Mouse (Mus musculus): ENCODE results near the gene Ssh1.
A peak's percentile ranks its signal among the peaks of the same experiment; 100 is the strongest.

The Ssh1 gene

DNA sequence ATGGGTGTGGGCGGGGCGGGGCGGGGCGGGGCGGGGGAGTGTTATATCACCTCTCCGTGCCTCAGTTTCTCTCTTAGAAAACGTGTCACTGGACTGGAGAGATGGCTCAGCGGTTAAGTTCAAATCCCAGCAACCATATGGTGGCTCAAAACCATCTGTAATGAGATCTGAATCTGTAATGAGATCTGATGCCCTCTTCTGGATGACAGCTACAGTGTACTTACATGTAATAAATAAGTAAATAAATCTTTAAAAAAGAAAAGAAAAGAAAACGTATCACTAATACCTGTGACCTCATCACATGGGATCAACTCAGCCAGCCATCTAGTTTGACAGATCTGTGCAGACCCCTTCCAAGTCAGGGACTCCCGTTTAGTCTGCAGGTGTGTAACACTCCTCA is 64.2 kb downstream of the Ssh1 start:
- no peak for DNase-seq

DNA sequence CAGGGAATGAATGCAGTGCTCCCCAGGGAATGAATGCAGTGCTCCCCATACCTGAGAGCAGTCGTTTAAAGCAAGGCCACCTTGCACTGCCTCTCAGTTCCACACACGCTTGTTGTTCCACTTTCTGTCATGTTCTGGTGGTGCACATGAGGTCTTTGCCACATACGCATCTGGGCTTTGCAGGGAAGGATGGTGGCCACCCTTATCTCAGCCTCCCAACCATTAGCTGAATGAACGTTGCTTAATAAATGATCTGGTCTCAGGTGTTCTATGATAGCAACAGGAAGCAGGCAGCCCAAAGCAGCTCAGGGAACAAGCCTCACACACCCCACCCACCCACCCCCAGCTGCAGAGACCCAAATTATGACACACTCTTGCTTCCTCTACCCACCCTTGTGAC is 69.1 kb downstream of the Ssh1 start:
- no peak for DNase-seq

- no peak for DNase-seq
Observed at GRCm38 (mm10) chr5:113921310-113922166, 72.2 kb downstream of the Ssh1 start.

DNA sequence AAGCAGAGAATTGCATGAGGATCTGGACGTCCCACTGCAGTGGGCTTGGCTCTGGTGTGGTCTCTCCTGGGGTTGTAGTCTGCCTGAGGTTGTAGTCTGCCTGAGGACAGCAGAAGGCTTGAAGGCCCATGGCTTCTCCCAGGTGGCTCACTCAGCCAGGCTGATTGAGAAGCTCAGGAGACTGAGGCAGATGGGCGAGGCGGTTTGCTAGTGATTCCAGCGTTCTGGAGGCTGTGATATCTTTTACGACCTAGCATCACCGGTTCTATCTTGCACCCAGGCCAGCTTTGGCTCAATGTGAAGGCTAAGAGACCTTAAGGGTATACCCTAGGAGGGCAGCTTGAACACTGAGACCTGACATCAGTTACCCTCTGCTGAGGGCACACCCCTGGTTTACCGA is 74.6 kb downstream of the Ssh1 start:
- no peak for DNase-seq

DNA sequence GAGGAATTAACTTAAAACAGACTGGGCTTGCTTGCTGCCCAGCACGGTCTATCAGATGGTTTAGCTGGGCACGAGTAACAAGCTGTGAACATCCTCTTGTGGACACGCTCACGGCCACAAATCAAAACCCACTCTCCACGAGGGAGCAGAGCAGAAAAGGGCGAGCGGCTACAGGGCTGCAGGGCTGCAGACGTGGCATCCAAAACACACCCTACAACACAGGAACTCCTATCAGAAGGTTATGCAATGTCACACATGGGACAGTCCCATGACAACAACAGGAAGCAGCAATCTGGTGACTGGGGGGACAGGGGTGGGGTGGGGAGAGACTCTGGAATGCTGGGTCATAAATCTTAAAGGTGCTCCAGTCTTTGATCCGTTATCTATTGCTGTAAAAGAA is 75.0 kb downstream of the Ssh1 start:
- DNase-seq = no peak

DNA sequence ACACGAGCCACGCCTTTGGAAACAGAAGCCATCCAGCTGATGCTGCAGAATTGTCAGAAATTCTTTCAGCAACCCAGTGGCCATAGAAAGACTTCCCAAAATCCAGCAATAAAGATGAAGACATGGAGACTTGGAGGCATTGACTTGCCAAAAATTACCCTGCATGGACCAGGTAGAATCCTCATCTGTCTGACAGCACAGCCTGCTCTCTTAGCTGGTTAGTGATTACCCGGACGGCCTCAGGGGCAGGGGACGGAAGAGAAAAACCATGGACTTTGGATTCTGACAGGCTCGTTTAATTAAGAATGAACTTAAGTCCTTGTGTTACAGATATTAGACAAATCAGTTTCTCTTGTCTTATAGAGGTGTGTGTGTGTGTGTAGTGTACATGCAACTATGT is 83.0 kb downstream of the Ssh1 start:
- DNase-seq = no peak

- DNase-seq = no peak
Observed at GRCm38 (mm10) chr5:113910065-113910701, 83.5 kb downstream of the Ssh1 start.

- DNase-seq = peak; percentile 99
Observed at GRCm38 (mm10) chr5:113908592-113909441, 84.9 kb downstream of the Ssh1 start, which contains the start of gene Coro1c. TSS of gene Coro1c (minus strand) at chr5:113908758.

GRCm38 (mm10) chr5:113907786-113908567 is 85.7 kb downstream of the Ssh1 start:
- peak; percentile 71 for DNase-seq

DNA sequence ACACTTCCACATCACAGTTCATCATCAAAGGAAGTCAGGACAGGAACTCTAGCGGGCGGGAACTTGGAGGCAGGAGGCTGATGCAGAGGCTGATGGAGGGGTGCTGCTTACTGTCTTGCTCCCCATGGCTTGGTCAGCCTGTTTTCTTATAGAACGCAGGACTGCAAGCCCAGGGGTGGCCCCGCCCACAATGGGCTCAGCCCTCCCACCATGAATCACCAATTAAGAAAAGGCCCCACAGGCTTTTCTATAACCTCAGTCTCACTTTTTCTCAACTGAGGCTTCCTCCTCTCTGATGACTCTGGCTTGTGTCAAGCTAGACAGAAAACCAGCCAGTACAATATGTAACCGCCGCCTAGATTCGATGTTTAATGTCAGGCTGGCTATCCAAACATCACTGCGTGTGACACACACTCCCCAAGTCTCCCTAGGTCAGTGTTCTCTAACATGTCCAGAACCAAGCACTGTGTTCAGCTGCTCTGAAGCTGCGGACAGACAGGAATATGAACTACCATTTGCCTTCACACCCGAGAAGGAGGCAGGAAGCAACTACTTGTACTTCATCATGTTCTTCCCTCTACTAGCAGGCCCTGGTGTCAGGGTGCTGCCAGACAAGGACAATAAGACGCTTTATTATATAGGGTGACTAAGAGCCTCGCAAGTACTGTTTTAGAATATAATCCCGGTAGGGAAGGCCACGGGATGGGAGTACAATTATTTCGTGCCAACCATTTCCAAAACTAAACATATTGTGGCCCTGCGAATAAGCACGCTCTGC is 86.5 kb downstream of the Ssh1 start:
- DNase-seq = peak; percentile 29

- DNase-seq = no peak
Observed at GRCm38 (mm10) chr5:113904987-113905386, 88.7 kb downstream of the Ssh1 start.

DNA sequence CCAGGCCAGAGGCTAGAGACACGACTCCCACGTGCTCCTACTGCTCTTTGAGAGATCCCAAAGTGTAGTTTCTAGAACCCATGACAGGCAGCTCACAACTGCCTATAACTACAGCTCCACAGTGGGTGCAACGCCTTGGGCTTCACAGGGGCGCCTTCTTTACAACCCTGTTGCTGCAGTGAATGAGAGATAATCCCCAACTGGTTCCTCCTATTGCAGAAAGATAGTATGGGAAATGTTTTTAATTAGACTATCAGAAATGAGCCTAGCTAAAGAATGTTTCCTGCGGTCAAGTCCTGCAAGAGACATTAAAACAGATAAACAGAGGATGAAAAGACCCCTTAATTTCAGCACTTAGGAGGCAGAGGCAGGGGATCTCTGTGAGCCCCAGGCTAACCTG is 90.7 kb downstream of the Ssh1 start:
- DNase-seq = no peak

- DNase-seq = no peak
Observed at GRCm38 (mm10) chr5:113902017-113902416, 91.7 kb downstream of the Ssh1 start.

GRCm38 (mm10) chr5:113901074-113901571 is 92.6 kb downstream of the Ssh1 start:
- DNase-seq = no peak

DNA sequence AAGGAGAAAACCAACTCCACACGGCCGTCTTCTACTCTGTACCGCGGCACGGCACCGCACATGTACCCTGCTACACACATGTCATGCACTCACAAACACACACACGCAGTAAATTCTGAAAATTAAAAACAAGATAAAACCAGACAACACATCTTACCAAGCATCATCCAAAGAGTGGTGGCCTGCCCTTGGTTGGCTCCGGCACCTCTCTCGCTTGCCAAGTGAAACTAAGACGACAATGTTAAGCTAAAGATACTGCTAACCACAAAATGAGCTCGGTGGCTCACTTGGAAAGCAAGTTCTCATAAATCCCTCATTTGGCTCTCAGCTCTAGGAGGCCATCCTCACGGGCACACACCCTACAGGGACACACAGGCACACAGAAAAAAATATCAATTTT is 94.2 kb downstream of the Ssh1 start:
- DNase-seq = no peak

DNA sequence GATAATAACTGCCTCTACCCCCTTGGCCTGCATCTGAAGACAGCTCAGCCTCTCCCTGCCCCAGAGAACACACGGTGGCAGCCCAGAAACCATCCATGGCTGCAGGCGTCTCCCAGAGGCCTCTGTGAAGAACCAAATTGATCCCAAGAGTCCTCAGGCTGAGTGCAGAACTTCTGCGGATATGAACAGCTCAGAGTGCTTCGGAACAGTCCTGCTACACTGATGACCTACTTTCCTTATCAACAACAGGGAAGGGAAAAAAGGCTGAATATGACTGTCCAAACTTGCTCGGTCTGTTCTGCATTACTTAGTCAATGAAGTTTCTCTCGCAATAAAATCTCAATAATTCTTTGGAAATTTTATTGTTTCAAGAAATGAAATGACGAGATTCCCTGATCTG is 101.7 kb downstream of the Ssh1 start:
- DNase-seq = no peak

GRCm38 (mm10) chr5:113890874-113891273 is 102.8 kb downstream of the Ssh1 start:
- DNase-seq = no peak

DNA sequence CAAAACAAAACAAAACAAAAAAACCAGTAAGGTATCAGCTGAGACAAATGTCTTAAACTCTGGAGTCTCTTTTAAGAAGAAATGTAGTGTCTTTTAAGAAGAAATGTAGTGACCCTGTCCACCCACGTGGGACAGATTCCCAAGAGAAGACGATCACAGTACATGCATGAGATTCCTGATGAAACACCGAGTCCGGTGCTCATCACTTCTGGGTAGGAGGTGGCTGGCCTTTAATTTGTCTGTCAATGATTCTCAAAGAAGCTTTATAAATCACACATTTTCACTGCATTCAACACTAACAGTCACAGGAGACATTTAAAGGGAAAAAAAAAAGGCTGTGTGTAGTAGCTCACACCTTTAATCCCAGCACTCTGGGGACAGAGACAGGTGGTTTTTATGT is 103.8 kb downstream of the Ssh1 start:
- DNase-seq = no peak

GRCm38 (mm10) chr5:113889181-113889906 is 104.3 kb downstream of the Ssh1 start:
- DNase-seq = no peak

GRCm38 (mm10) chr5:113888186-113888795 is 105.4 kb downstream of the Ssh1 start:
- DNase-seq = no peak
